Mouse (Mus musculus): ENCODE results near the gene Slc26a6.

- TF ChIP-seq POLR2A (IDR thresholded peaks at IDR 0.05; ENCODE audit: insufficient read depth, low read depth, low read length) (no peak), CTCF (IDR thresholded peaks at IDR 0.05; ENCODE audit: insufficient read depth, low read depth, low read length) (no peak)
Observed at GRCm38 (mm10) chr9:108820077-108820476, 33.0 kb upstream of the Slc26a6 start.
